Mouse (Mus musculus): Measurements from ENCODE around the gene Klhl6. TPM values are rescaled to one million over a fixed set of nuclear protein-coding genes. Genes with fewer than 3 reads are reported as not detected.
"Not testable (repeated sequence)": the region's sequence is repeated elsewhere in the genome, so short reads cannot be mapped to it uniquely, and the experiment has no call there.

Gene Klhl6
- total RNA-seq (2014; rRNA removed): 2.4 and 2.6 TPM in 2 replicates
- 2.7 and 2.9 TPM in 2 replicates for polyA plus RNA-seq (2015; fragmentation: Nextera tagmentation; extraction: Ambion mirVana)

DNA sequence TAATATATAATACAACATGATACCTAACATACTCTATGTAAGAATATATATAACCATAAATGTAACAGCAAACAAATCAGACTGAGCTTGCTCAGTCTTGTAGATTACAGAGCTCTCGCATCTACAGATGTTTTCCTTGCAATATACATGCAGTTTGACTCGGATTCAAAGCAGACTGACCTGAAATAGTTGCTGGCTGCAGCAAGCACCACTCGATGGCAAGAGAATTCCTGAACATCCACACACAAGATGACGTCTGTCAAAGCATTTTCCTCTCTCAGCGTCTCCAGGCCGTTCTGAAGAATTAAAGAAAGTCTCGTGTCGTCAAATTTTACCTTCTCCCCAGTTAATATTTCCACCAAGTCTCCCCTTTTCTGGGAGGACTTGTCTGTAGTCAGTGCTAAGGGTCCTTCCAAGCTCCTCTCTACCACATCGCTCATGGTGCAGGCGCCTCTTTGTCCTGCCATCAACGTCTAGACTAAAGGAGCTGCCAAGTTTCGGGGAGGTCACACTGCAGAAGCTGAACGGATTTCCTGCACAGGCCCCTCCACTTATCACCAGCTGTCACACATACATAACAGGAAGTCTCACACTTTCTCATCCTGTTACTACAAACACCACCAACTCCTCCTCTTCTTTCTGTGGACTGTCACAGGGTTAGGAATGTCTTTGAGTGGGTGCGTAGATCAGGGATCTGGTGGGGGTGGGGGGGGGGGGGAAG lies at the start of gene Klhl6:
Klhl6 (minus strand) TSS at position 501 of the 721 bp plus-strand sequence.
- Histone ChIP-seq H3K27ac (no peak within 1 kb of the TSS), H3K4me1 (ENCODE audit: insufficient read depth, low read length) (no peaks in the 10 kb centered on the region), H3K9ac (replicated peaks; ENCODE audit: low read length) (no peak within 1 kb of the TSS), H3K36me3 (ENCODE audit: insufficient read depth, low read length) (no peaks in the 10 kb centered on the region), H3K4me2 (ENCODE audit: low read depth, low read length) (0 out of 2 replicates have a peak within 1 kb of the TSS, but pooled peaks have one; percentile 18), H3K4me3 (ENCODE audit: low read length) (no peak within 1 kb of the TSS), H3K9me3 (ENCODE audit: low read length) (no peaks in the 10 kb centered on the region), H3K27me3 (ENCODE audit: insufficient read depth, low read length) (no peaks in the 10 kb centered on the region)
- WGBS: 68% methylated on average over 14 of the region's 14 CpGs
- peak; percentile 3 for DNase-seq (ENCODE audit: low spot score)
- no peak for TF ChIP-seq CTCF (IDR thresholded peaks at IDR 0.05; ENCODE audit: low read depth)
- no peak for ATAC-seq

DNA sequence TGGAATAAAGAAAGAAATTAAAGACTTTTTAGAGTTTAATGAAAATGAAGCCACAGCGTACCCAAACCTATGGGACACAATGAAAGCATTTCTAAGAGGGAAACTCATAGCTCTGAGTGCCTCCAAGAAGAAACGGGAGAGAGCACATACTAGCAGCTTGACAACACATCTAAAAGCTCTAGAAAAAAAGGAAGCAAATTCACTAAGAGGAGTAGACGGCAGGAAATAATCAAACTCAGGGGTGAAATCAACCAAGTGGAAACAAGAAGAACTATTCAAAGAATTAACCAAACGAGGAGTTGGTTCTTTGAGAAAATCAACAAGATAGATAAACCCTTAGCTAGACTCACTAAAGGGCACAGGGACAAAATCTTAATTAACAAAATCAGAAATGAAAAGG lies 44.4 kb upstream of the Klhl6 start:
- WGBS: 83% methylated on average over 2 of the region's 4 CpGs

DNA sequence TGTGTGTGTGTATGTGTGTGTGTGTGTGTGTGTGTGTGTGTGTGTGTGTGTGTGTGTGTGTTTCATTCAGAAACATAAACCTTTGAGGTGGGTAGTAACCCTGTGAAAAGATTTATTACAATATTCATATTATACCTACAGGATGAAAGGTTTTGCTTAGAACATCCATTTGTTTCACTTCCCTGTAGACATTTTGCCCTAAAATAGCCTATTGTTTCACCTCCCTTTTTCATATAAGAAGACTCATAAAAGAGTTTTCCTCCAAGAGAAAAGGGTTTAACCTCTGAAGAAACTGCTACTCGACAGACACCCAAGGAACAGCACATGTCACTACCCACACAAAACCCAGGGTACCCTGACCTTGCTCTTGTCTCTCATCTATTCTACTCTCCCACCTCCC lies 40.0 kb upstream of the Klhl6 start:
- H3K4me3 ChIP-seq (ENCODE audit: low read length): no peak overlapping the region
- no peak overlapping the region for H3K4me2 ChIP-seq (ENCODE audit: low read depth, low read length)
- ATAC-seq (no peak), DNase-seq (ENCODE audit: low spot score) (no peak)
- H3K9me3 ChIP-seq (ENCODE audit: low read length): no peaks in the 10 kb centered on the region
- H3K9ac ChIP-seq (replicated peaks; ENCODE audit: low read length): no peak overlapping the region
- WGBS: 63% methylated on average over 1 of the region's 1 CpGs
- no peak overlapping the region for H3K27ac ChIP-seq
- no peaks in the 10 kb centered on the region for H3K27me3 ChIP-seq (ENCODE audit: insufficient read depth, low read length)
- H3K36me3 ChIP-seq (ENCODE audit: insufficient read depth, low read length): no peaks in the 10 kb centered on the region
- no peak for TF ChIP-seq CTCF (IDR thresholded peaks at IDR 0.05; ENCODE audit: low read depth)
- H3K4me1 ChIP-seq (ENCODE audit: insufficient read depth, low read length): no peaks in the 10 kb centered on the region

More for the DNA sequence above, 44.4 kb upstream of the Klhl6 start:
- H3K9me3 ChIP-seq (ENCODE audit: low read length); H3K36me3 ChIP-seq (ENCODE audit: insufficient read depth, low read length); H3K27ac ChIP-seq; H3K9ac ChIP-seq (replicated peaks; ENCODE audit: low read length); ATAC-seq; H3K4me1 ChIP-seq (ENCODE audit: insufficient read depth, low read length); H3K27me3 ChIP-seq (ENCODE audit: insufficient read depth, low read length); H3K4me2 ChIP-seq (ENCODE audit: low read depth, low read length); H3K4me3 ChIP-seq (ENCODE audit: low read length); DNase-seq (ENCODE audit: low spot score): not testable (repeated sequence)

DNA sequence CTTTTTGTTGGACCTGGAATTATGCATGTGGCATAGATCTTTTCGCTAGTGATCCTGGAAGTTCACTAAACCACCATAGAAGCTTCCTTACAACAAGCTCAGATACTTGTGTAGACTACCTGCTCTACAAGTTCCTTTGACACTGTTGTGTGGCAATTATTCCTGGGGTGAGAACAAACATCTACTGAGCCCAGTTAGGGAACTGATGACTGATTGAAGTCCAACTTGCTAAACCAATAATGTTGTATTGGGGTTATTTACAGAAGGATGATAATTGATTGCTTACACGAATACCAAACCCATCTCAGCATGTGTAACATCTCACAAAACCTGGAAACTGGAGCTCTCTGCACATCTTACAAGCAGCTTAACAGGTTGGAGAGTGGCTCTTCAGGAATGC lies 39.0 kb upstream of the Klhl6 start:
- Histone ChIP-seq H3K27me3 (ENCODE audit: insufficient read depth, low read length) (no peaks in the 10 kb centered on the region), H3K4me3 (ENCODE audit: low read length) (no peak overlapping the region), H3K27ac (no peak overlapping the region), H3K36me3 (ENCODE audit: insufficient read depth, low read length) (no peaks in the 10 kb centered on the region), H3K4me2 (ENCODE audit: low read depth, low read length) (no peak overlapping the region), H3K4me1 (ENCODE audit: insufficient read depth, low read length) (no peaks in the 10 kb centered on the region), H3K9me3 (ENCODE audit: low read length) (no peaks in the 10 kb centered on the region), H3K9ac (replicated peaks; ENCODE audit: low read length) (no peak overlapping the region)
- no peak for TF ChIP-seq CTCF (IDR thresholded peaks at IDR 0.05; ENCODE audit: low read depth)
- ATAC-seq (no peak), DNase-seq (ENCODE audit: low spot score) (no peak)
- 76% methylated on average over 2 of the region's 2 CpGs for WGBS

DNA sequence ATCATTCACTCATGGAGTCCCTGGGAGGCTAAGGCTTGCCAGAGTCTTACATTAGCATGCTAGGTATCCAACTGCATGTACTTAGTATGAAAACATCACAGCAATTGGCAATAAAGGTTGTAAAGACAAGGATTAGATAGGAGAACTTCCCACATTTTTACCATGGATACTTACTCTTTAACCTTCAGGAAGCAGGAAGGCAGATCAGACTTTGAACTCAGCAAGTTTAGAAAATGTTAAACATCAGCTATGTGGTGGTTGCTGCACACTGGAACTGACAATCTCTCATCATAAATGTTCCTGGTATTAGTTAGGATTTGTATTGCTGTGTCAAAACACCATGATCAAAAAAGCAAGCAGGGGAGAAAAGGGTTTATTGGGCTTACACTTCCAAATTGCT lies 29.8 kb upstream of the Klhl6 start:
- ATAC-seq: no peak
- H3K36me3 ChIP-seq (ENCODE audit: insufficient read depth, low read length): no peaks in the 10 kb centered on the region
- no peak for TF ChIP-seq CTCF (IDR thresholded peaks at IDR 0.05; ENCODE audit: low read depth)
- H3K9ac ChIP-seq (replicated peaks; ENCODE audit: low read length): no peak overlapping the region
- H3K4me2 ChIP-seq (ENCODE audit: low read depth, low read length): no peak overlapping the region
- no peaks in the 10 kb centered on the region for H3K27me3 ChIP-seq (ENCODE audit: insufficient read depth, low read length)
- no peaks in the 10 kb centered on the region for H3K4me1 ChIP-seq (ENCODE audit: insufficient read depth, low read length)
- H3K9me3 ChIP-seq (ENCODE audit: low read length): no peaks in the 10 kb centered on the region
- no peak overlapping the region for H3K4me3 ChIP-seq (ENCODE audit: low read length)
- DNase-seq (ENCODE audit: low spot score): no peak
- no peak overlapping the region for H3K27ac ChIP-seq

DNA sequence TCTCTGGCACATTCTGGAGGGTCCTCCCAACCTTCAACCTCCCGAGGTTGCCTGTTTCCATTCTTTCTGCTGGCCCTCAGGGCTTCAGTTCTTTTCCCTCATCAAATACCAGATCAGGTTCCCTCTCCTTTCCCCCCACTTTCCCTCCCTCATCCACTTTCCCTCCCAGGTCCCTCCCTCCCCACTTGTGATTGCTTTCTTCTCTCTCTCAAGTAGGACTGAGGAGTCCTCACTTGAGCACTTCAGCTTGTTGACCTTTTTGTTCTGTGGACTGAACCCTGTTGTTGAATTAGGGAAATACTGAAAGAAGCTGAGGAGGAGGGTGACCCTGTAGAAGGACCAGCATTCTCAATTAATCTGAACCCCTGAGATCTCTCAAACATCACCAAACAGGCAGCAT lies 23.2 kb upstream of the Klhl6 start:
- no peak for TF ChIP-seq CTCF (IDR thresholded peaks at IDR 0.05; ENCODE audit: low read depth)
- H3K36me3 ChIP-seq (ENCODE audit: insufficient read depth, low read length): no peaks in the 10 kb centered on the region
- no peak overlapping the region for H3K27ac ChIP-seq
- H3K4me2 ChIP-seq (ENCODE audit: low read depth, low read length): no peak overlapping the region
- no peaks in the 10 kb centered on the region for H3K9me3 ChIP-seq (ENCODE audit: low read length)
- 70% methylated on average over 1 of the region's 1 CpGs for WGBS
- no peaks in the 10 kb centered on the region for H3K4me1 ChIP-seq (ENCODE audit: insufficient read depth, low read length)
- ATAC-seq (no peak), DNase-seq (ENCODE audit: low spot score) (no peak)
- H3K9ac ChIP-seq (replicated peaks; ENCODE audit: low read length): no peak overlapping the region
- no peaks in the 10 kb centered on the region for H3K27me3 ChIP-seq (ENCODE audit: insufficient read depth, low read length)
- no peak overlapping the region for H3K4me3 ChIP-seq (ENCODE audit: low read length)

DNA sequence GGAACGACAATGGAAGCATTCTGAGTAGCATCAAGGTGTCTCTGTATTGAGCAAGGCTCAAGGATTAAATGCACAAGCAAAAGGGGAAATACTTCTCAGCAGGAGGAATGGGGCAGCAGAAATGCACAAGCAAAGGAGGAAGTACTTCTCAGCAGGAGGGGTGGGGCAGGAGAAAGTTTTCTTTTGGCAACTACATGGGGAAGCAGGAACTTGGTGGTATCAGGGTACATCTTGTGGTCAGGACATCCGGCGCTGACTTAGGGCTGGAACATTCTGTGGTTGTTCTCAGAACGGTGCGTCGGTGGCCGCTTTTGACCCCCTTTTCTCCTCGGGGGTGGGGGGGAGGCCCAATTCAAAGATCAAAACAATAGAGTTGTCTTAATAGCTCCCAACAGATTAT lies 17.4 kb upstream of the Klhl6 start:
- WGBS: 90% methylated on average over 8 of the region's 8 CpGs
- H3K36me3 ChIP-seq (ENCODE audit: insufficient read depth, low read length); H3K27me3 ChIP-seq (ENCODE audit: insufficient read depth, low read length); H3K4me3 ChIP-seq (ENCODE audit: low read length); H3K4me2 ChIP-seq (ENCODE audit: low read depth, low read length); ATAC-seq; H3K9me3 ChIP-seq (ENCODE audit: low read length); H3K9ac ChIP-seq (replicated peaks; ENCODE audit: low read length); H3K4me1 ChIP-seq (ENCODE audit: insufficient read depth, low read length); H3K27ac ChIP-seq; DNase-seq (ENCODE audit: low spot score): not testable (repeated sequence)
